Mouse (Mus musculus) olfactory bulb, adult 2 months (tissue): ENCODE results near the gene Cass4.

Experiments used
- CTCF ChIP-seq: fragments of 200-500 bp; IDR thresholded peaks from 2 replicates; pipeline ENCODE4 v1.5.1; 2012; ENCODE audit warnings: low read depth, mild to moderate bottlenecking, low read length, moderate library complexity; ENCODE audit not compliant: insufficient read depth
- POLR2A ChIP-seq: fragments of 200-500 bp; IDR thresholded peaks from 2 replicates; pipeline ENCODE4 v1.6.1; 2012; ENCODE audit warnings: mild to moderate bottlenecking, low read depth, low read length, moderate library complexity; ENCODE audit not compliant: insufficient read depth

GRCm38 (mm10) chr2:172476707-172477260 is 83.2 kb downstream of the Cass4 start:
- TF ChIP-seq POLR2A (no peak), CTCF (no peak)
